Mouse (Mus musculus): ENCODE measurements at regions not wholly inside any gene's neighbourhood (a gene's known extent, or its start where the extent isn't known, plus 50 kb on each side); places are given as distances from the start of the nearest gene placed in this dataset.

GRCm38 (mm10) chr13:102599602-102600001, 93.8 kb upstream of the Cd180 start:
- TF ChIP-seq CTCF (conservative IDR thresholded peaks at IDR 0.05; ENCODE audit: low read length): no peak
- no peak for TF ChIP-seq NANOG (IDR thresholded peaks at IDR 0.05; ENCODE audit: borderline replicate concordance, low read length)
- TF ChIP-seq POU5F1 (IDR thresholded peaks at IDR 0.05; ENCODE audit: borderline replicate concordance, low read length): no peak

Data from E14TG2a.4 (cell line).